Mouse (Mus musculus) small intestine, adult 2 months (tissue): ENCODE measurements around the gene Rmnd5b.

Source experiments
- CTCF ChIP-seq: fragments of 200-500 bp; IDR thresholded peaks from 2 replicates; pipeline ENCODE4 v1.5.1; 2012; ENCODE audit warnings: low read depth, mild to moderate bottlenecking, control low read depth, inconsistent platforms, low read length, moderate library complexity, mixed read lengths; ENCODE audit not compliant: insufficient replicate concordance, insufficient read length; ENCODE audit errors: extremely low read depth
- POLR2A ChIP-seq: fragments of 200-500 bp; IDR thresholded peaks from 2 replicates; pipeline ENCODE4 v1.6.1; 2012; ENCODE audit warnings: low read depth, mild to moderate bottlenecking, control low read depth, inconsistent platforms, low read length, moderate library complexity

- TF ChIP-seq CTCF, result peak; percentile 49; the same call in 1 of the 2 replicates
- peak; percentile 78 for TF ChIP-seq POLR2A
Observed at GRCm38 (mm10) chr11:51584431-51585248, 51.1 kb downstream of the Rmnd5b start, which contains the start of gene Phykpl.
